28 mouse cellular contexts compared by ENCODE assay signal in the genomic region with DNA sequence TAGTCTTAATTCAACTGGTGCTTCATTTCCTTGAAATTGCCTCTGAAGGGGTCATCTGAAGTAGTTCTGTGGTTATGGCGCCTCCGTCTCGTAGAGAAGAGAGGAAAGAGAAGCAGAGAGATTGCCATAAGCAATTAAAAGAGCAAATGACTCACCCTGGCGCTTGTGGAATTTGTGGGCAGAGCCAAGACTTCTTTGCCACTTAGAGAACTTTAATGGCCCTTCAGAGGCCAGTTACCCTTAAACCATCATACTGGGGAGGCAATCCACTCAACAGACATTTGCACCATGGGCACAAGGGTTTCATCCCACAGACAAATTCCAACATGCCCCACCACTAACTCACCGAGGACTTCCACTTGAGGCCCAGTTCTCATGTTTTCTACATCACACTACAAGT. TPM values are rescaled to one million over a fixed set of nuclear protein-coding genes. Genes with fewer than 3 reads are reported as not detected.
A peak's percentile ranks its signal among the peaks of the same experiment; 100 is the strongest.
DNase-seq lines count a peak whose midpoint lies in the region; ATAC-seq and TF ChIP-seq lines count a peak whose summit lies in the region.
"Had no signal": no experiment of that assay in that cellular context is flagged by ENCODE, and none has a peak within 500 bp of the region (broad histone marks: within the 10 kb centered on the region; RNA-seq: fewer than 3 reads in every experiment).

No protein-coding gene starts in this region.

- DNase-seq in lung, adult 18-20 months = peak; percentile 21 to 38
- no peak for DNase-seq in lung, postnatal 4 days
- peak; percentile 78 for DNase-seq in Muller cell, postnatal 12 days (ENCODE audit: inconsistent ontology term)
- peak; percentile 8 for DNase-seq in lung, adult 2 months
- peak; percentile 32 for DNase-seq in lung, postnatal 36 days
- no peak for DNase-seq in left cerebral cortex, postnatal 25 days (ENCODE audit: low spot score in 2 of 2)
- DNase-seq: adrenal gland, adult 2 months; embryo, embryonic 11 days; gastrocnemius, postnatal 25 days; kidney, adult 9 months; kidney, postnatal 25 days; layer of hippocampus, postnatal 36 days; lung, embryonic 14.5 days; right cerebral cortex, adult 18-20 months; thymus, adult 18-20 months; thymus, postnatal 36 days had no signal

- H3K27ac ChIP-seq in kidney, embryonic 14.5 days (ENCODE audit: low read depth, low read length) = no peak overlapping the region
- H3K27ac ChIP-seq: embryonic facial prominence, embryonic 13.5 days; forebrain, embryonic 13.5 days; limb, embryonic 13.5 days; liver, embryonic 12.5 days; midbrain, embryonic 15.5 days; stomach, embryonic 15.5 days had no signal

- no peak overlapping the region for H3K4me2 ChIP-seq in kidney, embryonic 14.5 days (replicated peaks; ENCODE audit: low read depth, low read length)
- H3K4me2 ChIP-seq: embryonic facial prominence, embryonic 13.5 days; forebrain, embryonic 13.5 days; limb, embryonic 13.5 days; liver, embryonic 12.5 days; lung, embryonic 14.5 days; midbrain, embryonic 15.5 days; stomach, embryonic 15.5 days had no signal

- intact Hi-C loops in left cerebral cortex, postnatal 25 days (cut with DNase I) = no loop called here

- TF ChIP-seq CTCF in lung, adult 2 months (IDR thresholded peaks at IDR 0.05; ENCODE audit: insufficient read depth, low read length) = no peak

- WGBS in lung, adult 2 months = 68% methylated on average over 5 of the region's 5 CpGs
- WGBS in kidney, embryonic 14.5 days = 70% methylated on average over 5 of the region's 5 CpGs

- no peak overlapping the region for H3K9ac ChIP-seq in kidney, embryonic 14.5 days (ENCODE audit: low read depth, low read length)
- H3K9ac ChIP-seq: embryonic facial prominence, embryonic 13.5 days; forebrain, embryonic 13.5 days; limb, embryonic 13.5 days; liver, embryonic 12.5 days; lung, embryonic 14.5 days; midbrain, embryonic 15.5 days; stomach, embryonic 15.5 days had no signal

- no peak for TF ChIP-seq POLR2A in lung, adult 2 months (IDR thresholded peaks at IDR 0.05; ENCODE audit: borderline replicate concordance, extremely low read depth, low read depth, low read length)

- ATAC-seq in kidney, embryonic 14.5 days (ENCODE audit: low FRiP score, low TSS enrichment) = no peak
- ATAC-seq: hindbrain, embryonic 16.5 days; intestine, embryonic 16.5 days; liver, embryonic 12.5 days; midbrain, embryonic 15.5 days had no signal

- H3K27me3 ChIP-seq in kidney, embryonic 14.5 days (ENCODE audit: control insufficient read depth, insufficient read depth, low read length) = no peaks in the 10 kb centered on the region
- H3K27me3 ChIP-seq: embryonic facial prominence, embryonic 13.5 days; forebrain, embryonic 13.5 days; limb, embryonic 13.5 days; liver, embryonic 12.5 days; megakaryocyte, embryonic 14.5 days; midbrain, embryonic 15.5 days; stomach, embryonic 15.5 days had no signal

- no peaks in the 10 kb centered on the region for H3K36me3 ChIP-seq in kidney, embryonic 14.5 days (ENCODE audit: control insufficient read depth, insufficient read depth, low read length)
- H3K36me3 ChIP-seq: embryonic facial prominence, embryonic 13.5 days; limb, embryonic 13.5 days; liver, embryonic 12.5 days; midbrain, embryonic 15.5 days; stomach, embryonic 15.5 days had no signal

- H3K4me1 ChIP-seq in lung, adult 2 months (ENCODE audit: control insufficient read depth, insufficient read depth, low read length) = no peaks in the 10 kb centered on the region; the same call in 1 of the 2 replicates
- no peaks in the 10 kb centered on the region for H3K4me1 ChIP-seq in kidney, embryonic 14.5 days (ENCODE audit: control insufficient read depth, insufficient read depth, low read length)
- H3K4me1 ChIP-seq: embryonic facial prominence, embryonic 13.5 days; limb, embryonic 13.5 days; liver, embryonic 12.5 days; megakaryocyte, embryonic 14.5 days; stomach, embryonic 15.5 days had no signal

- no peak overlapping the region for H3K4me3 ChIP-seq in lung, adult 2 months (replicated peaks; ENCODE audit: extremely low read depth, low read depth, low read length)
- no peak overlapping the region for H3K4me3 ChIP-seq in kidney, embryonic 14.5 days (ENCODE audit: low read length)
- H3K4me3 ChIP-seq: embryonic facial prominence, embryonic 13.5 days; erythroblast, embryonic 14.5 days; forebrain, embryonic 13.5 days; limb, embryonic 13.5 days; liver, embryonic 12.5 days; megakaryocyte, embryonic 14.5 days; midbrain, embryonic 15.5 days; stomach, embryonic 15.5 days had no signal

- H3K9me3 ChIP-seq in kidney, embryonic 14.5 days (ENCODE audit: control insufficient read depth, low read length) = no peaks in the 10 kb centered on the region
- H3K9me3 ChIP-seq: embryonic facial prominence, embryonic 13.5 days; forebrain, embryonic 13.5 days; limb, embryonic 13.5 days; liver, embryonic 12.5 days; midbrain, embryonic 15.5 days; stomach, embryonic 15.5 days had no signal

RNA-seq across cellular contexts. Expression of a gene that starts 41.4 kb away (rescaled TPM):
- polyA plus RNA-seq in lung, adult 2 months (2012; rRNA removed) = 0.01 and 0.08 TPM in 2 replicates
- 1.5 and 1.8 TPM in 2 replicates for polyA plus RNA-seq in kidney, embryonic 14.5 days (2014; fragmentation: Nextera tagmentation; extraction: Ambion mirVana)
- 10 to 100 TPM; 13.4 to 15.2 TPM for total RNA-seq in left cerebral cortex, postnatal 25 days (2021)
- total RNA-seq: adrenal gland, adult 2 months; gastrocnemius, postnatal 25 days; hematopoietic stem cell, adult 5-6 weeks had no signal
- polyA plus RNA-seq: adrenal gland, adult 2 months; erythroblast, embryonic 14.5 days; liver, embryonic 12.5 days had no signal

Comparison
In these comparisons a context has a peak if more than half of its experiments do, and no peak if none do; other contexts are left out.
1. DNase-seq: peak in lung, adult 18-20 months (2 of 2), Muller cell, postnatal 12 days (single experiment), lung, adult 2 months (single experiment) and lung, postnatal 36 days (single experiment); none in lung, postnatal 4 days (0 of 2) and left cerebral cortex, postnatal 25 days (0 of 2).